Mouse (Mus musculus) E14TG2a.4 (cell line): ENCODE data around the gene Slc35b4.

Experiments used
- CTCF ChIP-seq: conservative IDR thresholded peaks from 2 replicates; pipeline ENCODE4 v1.5.1; 2014; ENCODE audit warnings: low read length
- POU5F1 ChIP-seq: IDR thresholded peaks from 2 replicates; pipeline ENCODE4 v1.6.1; 2014; ENCODE audit warnings: low read length, borderline replicate concordance

DNA sequence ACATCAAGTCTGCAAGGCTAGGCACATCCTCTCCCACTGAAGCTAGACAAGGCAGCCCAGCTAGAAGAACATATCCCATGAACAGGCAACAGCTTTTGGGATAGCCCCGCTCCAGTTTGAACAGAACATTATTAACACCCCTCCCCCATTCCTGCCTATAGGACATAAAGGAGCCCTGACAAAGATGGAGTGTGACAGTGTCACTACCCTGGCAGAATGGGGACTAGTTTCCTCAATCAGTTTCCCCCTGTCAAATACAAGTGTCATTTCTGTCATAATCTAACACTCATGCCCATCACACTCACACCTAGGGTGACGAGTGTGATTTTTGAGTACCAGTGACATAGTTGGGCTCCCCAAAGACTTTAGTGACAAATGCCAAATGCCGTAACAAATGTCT lies 28.9 kb downstream of the Slc35b4 start:
- TF ChIP-seq CTCF, result no peak
- no peak for TF ChIP-seq POU5F1
